Mouse (Mus musculus) thymus, postnatal 4 days (tissue): Measurements from ENCODE around the gene Olfr568.

Experiments used
- DNase-seq: peaks from one replicate; pipeline ENCODE4 v3.0.0; 2021

The Olfr568 gene

DNA sequence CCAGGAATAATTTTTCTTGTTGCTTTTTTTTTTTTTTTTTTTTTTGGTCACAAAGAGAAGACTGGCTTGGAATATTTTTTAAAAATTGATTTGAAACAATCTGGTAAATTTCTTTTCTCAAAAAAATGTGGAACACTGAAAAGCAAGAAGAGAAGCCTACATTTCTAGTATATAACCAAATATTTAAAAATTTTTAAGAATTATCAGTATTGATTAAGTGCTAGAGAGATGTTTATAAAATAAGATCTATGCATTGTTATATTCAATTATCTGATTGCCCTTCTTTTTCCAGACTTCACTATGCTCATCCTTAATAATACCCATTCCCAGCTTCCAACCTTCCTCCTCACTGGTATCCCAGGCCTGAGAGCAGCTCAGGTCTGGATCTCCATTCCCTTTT, at the start of gene Olfr568:
TSS of gene Olfr568 (plus strand) at position 301 of the 400 bp plus-strand sequence.
- no peak for DNase-seq

DNA sequence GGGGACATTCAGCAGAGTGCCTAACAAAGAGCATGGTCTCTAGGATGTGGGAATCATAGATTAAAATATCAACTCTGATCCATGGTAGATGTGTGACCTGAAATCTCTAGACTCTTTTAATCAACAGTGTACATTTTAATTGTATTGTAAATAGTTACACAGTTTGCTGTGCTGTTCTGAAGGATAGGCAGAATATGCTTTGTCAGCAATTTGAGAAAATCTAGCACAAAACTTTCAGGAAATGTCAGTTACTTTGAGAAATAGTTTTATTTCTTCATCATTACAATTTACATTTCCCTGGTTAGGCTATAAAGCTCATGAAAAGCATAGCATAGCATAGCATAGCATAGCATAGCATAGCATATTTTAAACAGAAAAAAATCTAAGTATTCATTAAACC, 21.1 kb upstream of the Olfr568 start:
- DNase-seq, result no peak

GRCm38 (mm10) chr7:102858665-102859064, 18.3 kb upstream of the Olfr568 start, which contains the start of gene Olfr566:
Gene Olfr566, minus strand, starts transcription at chr7:102858765.
- no peak for DNase-seq

- no peak for DNase-seq
Measured at GRCm38 (mm10) chr7:102890782-102891181, 13.9 kb downstream of the Olfr568 start, which contains the start of gene Olfr569. Gene Olfr569, minus strand, starts transcription at chr7:102890882.

DNA sequence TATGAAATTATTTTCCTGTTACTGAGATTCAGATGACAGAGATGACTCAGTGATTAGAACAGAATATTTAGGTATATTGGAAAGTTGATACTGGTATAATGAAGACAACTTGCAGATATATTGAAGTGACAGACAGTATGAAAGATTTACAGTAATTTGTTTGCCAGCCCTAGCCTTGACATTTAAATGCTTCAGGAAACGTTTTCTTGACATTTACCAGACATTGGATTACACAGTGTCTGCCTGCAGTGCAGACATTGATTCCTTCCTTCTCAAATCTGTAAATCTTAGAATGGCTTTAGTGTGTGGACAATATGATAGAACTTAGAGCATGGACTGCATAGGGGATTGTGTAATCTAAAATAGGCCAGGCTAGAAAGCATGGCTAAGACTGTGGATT, 38.3 kb downstream of the Olfr568 start:
- no peak for DNase-seq

DNA sequence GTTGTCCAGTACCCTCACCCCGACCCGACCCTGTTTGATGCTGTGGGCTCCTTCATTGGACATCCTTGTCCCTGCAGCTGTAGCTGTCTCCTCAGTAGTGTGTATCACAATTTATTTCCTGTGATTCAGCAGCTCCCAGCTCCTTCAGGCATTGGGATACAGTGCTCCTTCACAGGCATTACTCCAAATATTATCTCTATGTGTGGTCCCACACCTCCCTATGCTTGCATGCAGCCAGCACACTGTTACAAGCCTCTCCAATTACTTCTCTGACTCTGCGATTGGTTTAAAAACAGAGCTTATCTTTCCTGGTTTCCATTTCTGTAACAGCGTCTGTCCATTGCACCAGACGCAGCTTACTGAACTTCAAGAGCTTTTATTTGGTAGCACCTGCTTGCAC, 39.5 kb downstream of the Olfr568 start:
- no peak for DNase-seq

GRCm38 (mm10) chr7:102917032-102917875, 40.3 kb downstream of the Olfr568 start, which contains the start of gene Olfr571:
Gene Olfr571, minus strand, starts transcription at chr7:102917536.
- DNase-seq, result no peak

GRCm38 (mm10) chr7:102919632-102920031, 42.7 kb downstream of the Olfr568 start:
- no peak for DNase-seq

DNA sequence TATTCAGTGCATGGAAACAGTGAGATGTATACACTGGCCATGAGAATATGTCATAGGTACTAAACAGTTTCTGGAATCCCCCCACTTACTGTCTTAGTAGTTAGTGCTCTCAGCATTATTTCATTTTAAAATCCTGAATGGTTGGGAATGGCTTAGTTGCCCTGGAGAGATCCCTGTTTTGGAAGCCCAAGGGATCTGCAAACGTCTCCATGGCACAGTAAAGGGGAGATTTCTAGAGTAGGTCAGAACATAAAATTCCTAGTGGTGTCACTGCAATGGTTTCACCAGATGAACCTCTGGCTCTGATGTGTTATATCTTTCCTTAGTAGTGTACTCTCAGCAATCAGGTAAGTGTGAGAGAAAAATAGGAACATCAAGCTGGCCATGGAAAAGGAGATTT, 47.2 kb downstream of the Olfr568 start, which contains the start of gene Olfr572:
TSS of gene Olfr572 (plus strand) at position 301 of the 400 bp plus-strand sequence.
- DNase-seq, result no peak

- no peak for DNase-seq
Measured at GRCm38 (mm10) chr7:102927105-102927504, 50.2 kb downstream of the Olfr568 start.
